Mouse (Mus musculus) brain, embryonic 14.5 days (tissue): ENCODE measurements around the gene Gm14214.

Source experiments
- CTCF ChIP-seq: fragments of 200-500 bp; IDR thresholded peaks from 2 replicates; pipeline ENCODE4 v1.5.1; 2012; ENCODE audit warnings: inconsistent platforms, mild to moderate bottlenecking, moderate library complexity, borderline replicate concordance; ENCODE audit not compliant: insufficient read depth, insufficient read length; ENCODE audit errors: extremely low read depth
- POLR2A ChIP-seq: fragments of 200-500 bp; IDR thresholded peaks from 2 replicates; pipeline ENCODE4 v1.6.1; 2012; ENCODE audit warnings: mild to moderate bottlenecking, inconsistent platforms, borderline replicate concordance; ENCODE audit not compliant: poor library complexity, insufficient read depth, insufficient read length, severe bottlenecking; ENCODE audit errors: extremely low read depth

DNA sequence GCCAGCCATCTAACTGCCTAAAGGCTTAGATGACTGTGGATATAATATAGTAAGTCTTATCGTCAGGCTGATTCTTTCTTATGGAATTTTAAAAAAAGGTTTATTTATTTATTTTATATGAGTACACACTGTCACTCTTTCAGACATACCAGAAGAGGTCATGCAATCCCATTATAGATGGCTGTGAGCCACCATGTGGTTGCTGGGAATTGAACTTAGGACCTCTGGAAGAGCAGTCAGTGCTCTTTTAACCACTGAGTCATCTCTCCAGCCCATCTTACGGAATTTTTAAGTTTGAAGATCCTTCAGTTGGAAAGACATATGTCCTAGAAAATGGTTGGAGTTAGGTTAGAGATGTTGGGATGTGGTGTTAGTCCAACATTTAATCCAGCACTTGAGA is 43.6 kb upstream of the Gm14214 start:
- TF ChIP-seq POLR2A (no peak), CTCF (no peak)
